Mouse (Mus musculus) brain, embryonic 14.5 days (tissue): ENCODE results near the gene Spata5.

Experiments used
- CTCF ChIP-seq: fragments of 200-500 bp; IDR thresholded peaks from 2 replicates; pipeline ENCODE4 v1.5.1; 2012; ENCODE audit warnings: inconsistent platforms, mild to moderate bottlenecking, moderate library complexity, borderline replicate concordance; ENCODE audit not compliant: insufficient read depth, insufficient read length; ENCODE audit errors: extremely low read depth
- POLR2A ChIP-seq: fragments of 200-500 bp; IDR thresholded peaks from 2 replicates; pipeline ENCODE4 v1.6.1; 2012; ENCODE audit warnings: mild to moderate bottlenecking, inconsistent platforms, borderline replicate concordance; ENCODE audit not compliant: poor library complexity, insufficient read depth, insufficient read length, severe bottlenecking; ENCODE audit errors: extremely low read depth

- TF ChIP-seq POLR2A (no peak), CTCF (no peak)
Observed at GRCm38 (mm10) chr3:37483709-37484265, 64.1 kb downstream of the Spata5 start.
